Mouse (Mus musculus) hindbrain, embryonic 12.5 days (tissue): ENCODE results near the gene Agpat1. TPM values are rescaled to one million over a fixed set of nuclear protein-coding genes. Genes with fewer than 3 reads are reported as not detected.

Source experiments
- ATAC-seq: fragments of 200-750 bp; cut with Nextera tagmentation; 2 replicates; pipeline ENCODE4 v1.8.0; 2017; ENCODE audit warnings: moderate TSS enrichment; ENCODE audit not compliant: low FRiP score
- H3K27ac ChIP-seq: fragments of 300-500 bp; sonication (generic); 2 replicates; pipeline ENCODE4 v1.5.1; 2016; ENCODE audit warnings: mild to moderate bottlenecking
- H3K27me3 ChIP-seq: fragments of 300-500 bp; sonication (generic); 2 replicates; pipeline ENCODE4 v1.6.1; 2016; ENCODE audit warnings: mild to moderate bottlenecking
- H3K36me3 ChIP-seq: fragments of 300-500 bp; sonication (generic); 2 replicates; pipeline ENCODE4 v1.6.1; 2016; ENCODE audit warnings: mild to moderate bottlenecking
- H3K4me1 ChIP-seq: fragments of 300-500 bp; sonication (generic); 2 replicates; pipeline ENCODE4 v1.6.1; 2016
- H3K4me2 ChIP-seq: fragments of 300-500 bp; sonication (generic); replicated peaks from 2 replicates; pipeline ENCODE4 v1.6.1; 2016; ENCODE audit warnings: mild to moderate bottlenecking
- H3K4me3 ChIP-seq: fragments of 300-500 bp; sonication (generic); 2 replicates; pipeline ENCODE4 v1.5.1; 2016; ENCODE audit warnings: mild to moderate bottlenecking
- H3K9ac ChIP-seq: fragments of 300-500 bp; sonication (generic); 2 replicates; pipeline ENCODE4 v1.6.1; 2016; ENCODE audit warnings: mild to moderate bottlenecking, moderate library complexity
- H3K9me3 ChIP-seq: fragments of 300-500 bp; sonication (generic); replicated peaks from 2 replicates; pipeline ENCODE4 v1.6.1; 2016; ENCODE audit warnings: mild to moderate bottlenecking
- WGBS: fragments of 180-500 bp; shearing (Covaris S2); methylation state at CpG from one replicate; pipeline ENCODE4 v1.1.7; 2016; 5-methylcytosine and 5-hydroxymethylcytosine counted together
- polyA plus RNA-seq: library from polyadenylated mRNA; unstranded; fragments of >200 nt; fragmentation: Nextera tagmentation; extraction: Ambion mirVana; gene quantifications from 2 replicates; pipeline ENCODE4 v1.2.1, GENCODE M21; 2016

The Agpat1 gene
- polyA plus RNA-seq, 1 experiment from 2014 or later = 79.0 TPM

DNA sequence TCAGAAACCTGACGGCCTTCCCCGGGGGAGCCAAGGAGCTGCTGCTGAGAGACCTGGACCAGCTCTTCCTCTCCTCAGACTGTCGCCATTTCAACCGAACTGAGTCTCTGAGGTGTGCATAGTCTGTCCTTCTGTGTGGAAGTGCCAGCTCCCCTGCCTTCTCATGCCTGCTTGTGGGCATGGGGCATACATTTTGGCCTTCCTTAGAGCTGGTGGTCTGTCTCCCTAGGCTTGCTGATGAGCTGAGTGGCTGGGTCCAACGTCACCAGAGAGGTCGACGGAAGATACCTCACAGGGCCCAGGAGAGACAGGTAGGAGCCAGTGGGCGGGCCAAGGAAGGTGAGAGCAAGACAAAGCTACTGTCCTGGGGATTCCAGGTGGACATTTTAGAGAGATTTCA is 48.9 kb downstream of the Agpat1 start:
- ATAC-seq = no peak
- 94% methylated on average over 8 of the region's 8 CpGs for WGBS
- H3K27ac ChIP-seq = no peak overlapping the region
- no peak overlapping the region for H3K9ac ChIP-seq
- H3K4me1 ChIP-seq = peaks cover 10% of the 10 kb centered on the region
- H3K4me3 ChIP-seq = no peak overlapping the region
- H3K9me3 ChIP-seq = no peaks in the 10 kb centered on the region
- no peaks in the 10 kb centered on the region for H3K27me3 ChIP-seq
- no peak overlapping the region for H3K4me2 ChIP-seq
- peaks cover 61% of the 10 kb centered on the region for H3K36me3 ChIP-seq

DNA sequence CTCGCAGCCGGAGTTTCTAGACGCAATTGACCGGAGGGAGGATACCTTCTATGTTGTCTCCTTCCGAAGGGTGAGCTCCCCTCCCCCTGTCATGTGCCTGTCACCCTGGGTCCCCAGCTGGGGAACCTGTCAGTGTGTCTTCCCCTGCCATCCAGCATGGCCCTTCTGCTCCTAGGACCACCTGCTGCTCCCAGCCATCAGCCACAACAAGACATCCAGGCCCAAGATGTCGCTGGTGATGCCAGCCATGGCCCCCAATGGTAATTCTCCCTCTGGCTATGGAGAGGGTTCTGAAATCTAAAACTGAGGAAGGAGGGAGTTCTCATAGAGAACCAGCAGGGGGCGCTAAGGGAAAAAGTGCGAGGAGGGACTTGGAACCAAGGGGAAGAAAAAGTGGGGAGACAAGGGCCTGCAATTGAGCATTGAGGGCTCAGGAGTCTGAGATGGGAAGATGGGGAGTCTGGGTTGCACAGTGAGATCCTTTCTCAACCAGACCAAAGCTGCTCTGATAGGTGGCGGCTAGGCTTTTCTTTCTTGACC is 49.8 kb downstream of the Agpat1 start:
- 62% methylated on average over 8 of the region's 9 CpGs for WGBS
- no peak overlapping the region for H3K27ac ChIP-seq
- no peak for ATAC-seq
- no peak overlapping the region for H3K4me2 ChIP-seq
- no peak overlapping the region for H3K4me3 ChIP-seq
- H3K9me3 ChIP-seq = no peaks in the 10 kb centered on the region
- 0 out of 2 replicates have a peak, but pooled peaks cover 4% of the 10 kb centered on the region for H3K4me1 ChIP-seq
- no peak overlapping the region; the same call in 1 of the 2 replicates for H3K9ac ChIP-seq
- peaks cover 61% of the 10 kb centered on the region for H3K36me3 ChIP-seq
- no peaks in the 10 kb centered on the region for H3K27me3 ChIP-seq

DNA sequence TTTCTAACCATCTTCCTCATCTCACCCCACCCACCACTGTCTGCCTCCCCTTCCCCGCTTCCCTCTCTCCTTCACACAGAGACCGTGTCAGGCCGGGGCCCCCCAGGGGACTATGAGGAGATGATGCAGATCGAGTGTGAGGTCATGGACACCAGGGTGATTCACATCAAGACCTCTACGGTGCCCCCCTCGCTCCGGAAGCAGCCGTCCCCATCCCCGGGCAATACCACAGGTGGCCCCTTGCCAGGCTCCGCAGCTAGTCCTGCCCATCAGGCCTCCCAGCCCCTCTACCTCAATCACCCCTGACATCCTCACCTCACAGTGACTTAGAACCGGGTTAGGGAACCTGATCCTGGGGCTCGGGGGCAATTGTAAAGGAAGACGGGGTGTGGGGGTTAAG is 50.3 kb downstream of the Agpat1 start:
- WGBS = 93% methylated on average over 13 of the region's 13 CpGs
- Histone ChIP-seq H3K27me3 (peaks cover 3% of the 10 kb centered on the region), H3K27ac (no peak overlapping the region), H3K36me3 (peaks cover 56% of the 10 kb centered on the region), H3K4me3 (no peak overlapping the region), H3K4me1 (0 out of 2 replicates have a peak, but pooled peaks cover 4% of the 10 kb centered on the region), H3K4me2 (no peak overlapping the region), H3K9ac (no peak overlapping the region), H3K9me3 (no peaks in the 10 kb centered on the region)
- ATAC-seq = no peak

DNA sequence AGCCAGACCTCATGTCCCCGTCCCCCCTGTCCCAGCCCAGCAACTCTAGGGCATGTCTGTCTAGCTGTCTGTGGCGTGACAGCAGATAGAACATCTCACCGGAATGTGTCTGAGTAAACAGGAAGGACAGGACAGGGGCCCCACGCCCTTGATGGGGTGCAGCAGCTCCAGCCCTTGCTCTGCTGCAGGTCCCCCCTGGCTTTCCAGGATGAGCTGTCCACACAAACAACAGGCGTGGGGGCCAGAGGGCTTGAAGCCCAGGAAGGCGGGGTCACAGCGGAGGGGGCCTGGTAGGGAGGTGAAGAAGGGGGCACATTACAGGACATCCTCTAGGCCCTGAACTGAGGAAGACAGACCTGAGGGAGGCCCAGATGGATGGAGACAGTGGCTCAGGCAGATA is 51.1 kb downstream of the Agpat1 start:
- no peak overlapping the region for H3K9ac ChIP-seq
- H3K4me1 ChIP-seq = 0 out of 2 replicates have a peak, but pooled peaks cover 4% of the 10 kb centered on the region
- H3K36me3 ChIP-seq = peaks cover 48% of the 10 kb centered on the region
- peaks cover 11% of the 10 kb centered on the region for H3K27me3 ChIP-seq
- no peak overlapping the region for H3K4me3 ChIP-seq
- no peak overlapping the region for H3K4me2 ChIP-seq
- no peaks in the 10 kb centered on the region for H3K9me3 ChIP-seq
- H3K27ac ChIP-seq = no peak overlapping the region
- ATAC-seq = no peak
- 81% methylated on average over 7 of the region's 7 CpGs for WGBS

DNA sequence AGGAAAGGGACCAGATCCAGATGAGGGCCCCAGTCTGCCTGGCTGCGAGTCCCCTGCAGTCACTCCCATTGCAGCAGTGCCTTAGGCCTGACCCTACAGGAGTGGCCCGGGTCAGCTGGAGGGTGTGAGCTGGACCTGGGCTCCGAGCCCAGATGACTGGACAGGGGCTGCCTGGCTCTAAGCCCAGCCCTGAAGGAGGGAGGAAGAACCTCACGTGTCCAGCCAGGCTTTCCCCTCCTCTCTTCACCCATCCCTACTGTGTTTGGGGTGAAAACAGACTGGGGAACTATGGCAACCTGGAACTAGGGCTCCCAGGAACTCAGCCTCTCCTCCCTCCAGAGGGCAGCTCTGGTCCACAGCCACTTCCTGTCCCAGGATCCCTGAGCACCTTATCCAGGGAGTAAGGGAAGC is 51.5 kb downstream of the Agpat1 start:
- no peak overlapping the region for H3K9ac ChIP-seq
- H3K4me2 ChIP-seq = no peak overlapping the region
- H3K36me3 ChIP-seq = peaks cover 44% of the 10 kb centered on the region
- H3K27me3 ChIP-seq = peaks cover 15% of the 10 kb centered on the region
- H3K4me1 ChIP-seq = peaks cover 7% of the 10 kb centered on the region; the same call in 1 of the 2 replicates
- no peaks in the 10 kb centered on the region for H3K9me3 ChIP-seq
- H3K4me3 ChIP-seq = no peak overlapping the region
- 60% methylated on average over 3 of the region's 4 CpGs for WGBS
- ATAC-seq = 0 out of 2 replicates have a peak, but pooled peaks have one; percentile 20
- no peak overlapping the region for H3K27ac ChIP-seq

DNA sequence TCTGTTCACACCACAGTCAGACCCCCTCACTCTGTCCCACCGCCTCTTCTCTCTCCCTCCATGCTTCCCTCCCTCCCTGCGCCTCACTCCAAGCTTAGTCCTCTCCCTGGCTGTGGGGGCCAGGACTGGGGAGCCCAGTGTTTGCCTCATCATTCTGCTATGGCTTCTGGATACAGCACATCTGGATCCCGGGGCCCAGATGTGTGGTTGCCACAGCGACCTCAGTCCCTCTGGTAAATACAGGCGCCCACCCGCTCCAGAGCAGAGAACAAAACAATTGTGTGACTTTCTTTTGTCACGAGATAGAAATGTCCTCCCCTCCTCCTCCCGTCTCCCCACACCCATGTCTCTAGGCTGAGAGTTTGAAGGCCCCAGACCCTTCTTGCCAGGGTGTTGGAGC is 52.6 kb downstream of the Agpat1 start:
- H3K4me2 ChIP-seq = no peak overlapping the region
- no peak for ATAC-seq
- peaks cover 13% of the 10 kb centered on the region for H3K4me1 ChIP-seq
- H3K27ac ChIP-seq = no peak overlapping the region
- no peaks in the 10 kb centered on the region for H3K9me3 ChIP-seq
- no peak overlapping the region for H3K9ac ChIP-seq
- H3K27me3 ChIP-seq = peaks cover 24% of the 10 kb centered on the region
- H3K4me3 ChIP-seq = no peak overlapping the region
- peaks cover 33% of the 10 kb centered on the region for H3K36me3 ChIP-seq
- 28% methylated on average over 8 of the region's 8 CpGs for WGBS

DNA sequence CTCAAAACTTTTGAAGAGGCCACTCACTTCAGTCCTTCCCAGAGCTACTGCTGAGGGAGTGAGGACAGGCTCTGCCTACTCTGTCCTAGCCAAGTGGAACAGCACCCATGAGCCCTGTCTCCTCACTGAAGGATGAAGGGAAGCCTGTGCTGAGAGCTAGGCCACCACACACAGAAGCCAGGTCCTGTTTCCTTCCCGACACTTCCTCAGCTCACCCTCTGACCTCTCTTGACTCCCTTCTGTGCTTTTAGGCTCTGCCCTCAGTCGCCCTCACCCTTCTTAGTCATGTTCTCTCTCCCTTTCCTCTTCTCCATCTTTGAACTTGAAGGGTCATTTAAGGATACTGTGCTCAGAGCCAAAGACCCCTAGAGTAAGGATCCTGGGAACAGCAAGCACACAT is 53.2 kb downstream of the Agpat1 start:
- H3K27me3 ChIP-seq = peaks cover 24% of the 10 kb centered on the region
- WGBS = 37% methylated on average over 2 of the region's 2 CpGs
- no peaks in the 10 kb centered on the region for H3K9me3 ChIP-seq
- H3K27ac ChIP-seq = no peak overlapping the region
- H3K9ac ChIP-seq = no peak overlapping the region
- peaks cover 27% of the 10 kb centered on the region for H3K36me3 ChIP-seq
- no peak for ATAC-seq
- H3K4me1 ChIP-seq = peaks cover 13% of the 10 kb centered on the region
- no peak overlapping the region for H3K4me2 ChIP-seq
- no peak overlapping the region for H3K4me3 ChIP-seq

DNA sequence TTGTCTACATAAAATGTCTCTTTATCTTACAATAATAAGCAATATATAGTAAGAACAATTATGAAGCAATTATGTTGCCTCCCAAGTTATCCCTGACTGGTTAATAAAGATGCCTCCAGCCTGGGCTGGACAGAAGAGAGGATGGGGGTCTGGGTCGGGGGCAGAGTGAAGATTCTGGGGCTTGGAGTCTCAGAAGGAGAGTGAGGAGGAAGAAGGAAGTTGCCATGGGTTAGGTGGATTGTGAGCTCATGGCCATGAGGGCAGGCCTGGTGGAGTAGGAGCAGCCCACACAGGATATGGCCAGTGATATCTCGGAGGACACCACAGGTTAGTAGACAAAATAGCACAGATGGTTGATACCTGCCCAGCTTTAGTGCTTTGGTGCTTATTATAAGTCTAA is 54.1 kb downstream of the Agpat1 start:
- Histone ChIP-seq H3K4me1 (peaks cover 13% of the 10 kb centered on the region), H3K27ac (no peak overlapping the region), H3K9me3 (no peaks in the 10 kb centered on the region), H3K4me2 (no peak overlapping the region), H3K4me3 (no peak overlapping the region), H3K9ac (no peak overlapping the region), H3K36me3 (peaks cover 18% of the 10 kb centered on the region), H3K27me3 (peaks cover 32% of the 10 kb centered on the region)
- no peak for ATAC-seq
- 81% methylated on average over 2 of the region's 2 CpGs for WGBS

DNA sequence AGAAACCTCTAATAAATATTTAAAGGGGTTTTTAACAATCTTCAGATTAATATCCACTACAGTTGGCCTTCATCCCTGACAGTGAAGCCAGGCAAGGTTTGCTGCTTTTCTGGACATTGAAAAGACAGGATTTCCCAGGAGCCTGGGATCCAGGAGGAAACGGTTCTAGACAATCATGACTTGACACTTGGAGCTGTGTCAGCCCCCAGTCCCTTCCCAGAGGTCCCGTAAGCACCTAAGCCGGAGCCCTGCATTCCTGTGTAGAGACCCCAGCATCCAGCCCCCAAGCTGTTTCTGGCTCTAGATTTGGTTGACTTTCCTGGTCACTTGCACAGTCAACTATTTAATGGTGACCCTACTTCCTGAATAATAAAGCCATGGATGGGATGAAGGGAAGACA is 54.5 kb downstream of the Agpat1 start:
- no peaks in the 10 kb centered on the region for H3K9me3 ChIP-seq
- peaks cover 14% of the 10 kb centered on the region for H3K36me3 ChIP-seq
- no peak overlapping the region for H3K4me3 ChIP-seq
- H3K4me2 ChIP-seq = no peak overlapping the region
- ATAC-seq = no peak
- H3K4me1 ChIP-seq = peaks cover 13% of the 10 kb centered on the region
- H3K27me3 ChIP-seq = peaks cover 35% of the 10 kb centered on the region
- 86% methylated on average over 3 of the region's 3 CpGs for WGBS
- H3K9ac ChIP-seq = no peak overlapping the region
- no peak overlapping the region for H3K27ac ChIP-seq

DNA sequence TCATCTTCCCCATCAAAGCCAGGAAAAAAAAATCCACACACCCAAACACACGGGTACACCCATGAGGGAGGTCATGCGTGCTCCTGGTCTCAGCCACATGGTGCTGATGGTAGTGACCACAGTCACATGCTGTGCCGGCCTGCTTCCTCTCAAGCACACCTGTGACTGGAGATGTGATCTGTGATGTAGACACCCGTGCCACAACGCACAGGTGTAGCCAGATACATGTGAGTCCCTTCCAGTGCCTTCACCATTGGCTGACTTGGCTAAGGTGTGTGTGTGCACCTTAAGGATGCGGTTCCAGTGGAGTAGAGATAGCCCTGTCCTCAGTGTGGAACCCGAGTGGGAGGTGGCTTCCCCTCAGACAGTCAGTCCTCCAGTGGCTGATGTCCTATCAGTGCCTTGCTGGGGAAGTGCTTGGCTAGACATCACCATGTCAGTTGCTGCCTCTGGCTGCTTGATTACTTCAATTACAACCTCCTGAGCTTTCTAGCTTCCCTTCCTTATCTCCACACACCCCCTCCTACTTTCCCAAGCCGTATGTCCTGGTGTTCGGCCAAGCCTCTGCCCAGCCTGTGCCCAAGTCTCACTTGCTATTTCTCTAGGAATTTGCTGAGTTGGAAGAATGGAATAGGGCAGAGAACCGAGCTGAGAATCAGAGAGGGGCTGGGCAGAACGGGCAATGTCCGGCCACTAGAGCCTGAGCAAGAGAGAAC is 55.3 kb downstream of the Agpat1 start:
- Histone ChIP-seq H3K27ac (no peak overlapping the region), H3K36me3 (peaks cover 9% of the 10 kb centered on the region), H3K4me2 (no peak overlapping the region), H3K9ac (no peak overlapping the region), H3K4me3 (no peak overlapping the region), H3K4me1 (peaks cover 13% of the 10 kb centered on the region), H3K9me3 (no peaks in the 10 kb centered on the region), H3K27me3 (peaks cover 38% of the 10 kb centered on the region)
- WGBS = 74% methylated on average over 12 of the region's 12 CpGs
- ATAC-seq = no peak

DNA sequence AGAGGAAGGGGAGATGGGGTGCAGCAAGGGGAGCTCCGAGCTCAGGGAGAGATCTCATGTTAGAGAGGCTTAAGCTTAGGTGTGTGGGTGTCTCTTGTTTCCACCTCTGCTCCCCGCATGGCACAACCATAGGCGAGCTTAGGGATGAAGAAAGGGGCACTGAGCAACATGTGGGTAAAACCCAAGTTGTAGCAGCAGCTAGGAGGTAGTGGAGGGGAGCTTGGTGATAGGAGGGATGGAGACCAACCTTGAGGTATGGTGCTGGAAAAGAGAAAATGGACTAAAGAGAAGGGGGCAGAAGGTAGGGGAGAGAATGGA is 55.8 kb downstream of the Agpat1 start:
- ATAC-seq = no peak
- no peak overlapping the region for H3K4me3 ChIP-seq
- no peak overlapping the region for H3K4me2 ChIP-seq
- no peak overlapping the region for H3K9ac ChIP-seq
- H3K27me3 ChIP-seq = peaks cover 38% of the 10 kb centered on the region
- no peaks in the 10 kb centered on the region for H3K9me3 ChIP-seq
- H3K27ac ChIP-seq = no peak overlapping the region
- WGBS = 65% methylated on average over 3 of the region's 3 CpGs
- H3K4me1 ChIP-seq = peaks cover 13% of the 10 kb centered on the region
- H3K36me3 ChIP-seq = peaks cover 4% of the 10 kb centered on the region; the same call in 1 of the 2 replicates

DNA sequence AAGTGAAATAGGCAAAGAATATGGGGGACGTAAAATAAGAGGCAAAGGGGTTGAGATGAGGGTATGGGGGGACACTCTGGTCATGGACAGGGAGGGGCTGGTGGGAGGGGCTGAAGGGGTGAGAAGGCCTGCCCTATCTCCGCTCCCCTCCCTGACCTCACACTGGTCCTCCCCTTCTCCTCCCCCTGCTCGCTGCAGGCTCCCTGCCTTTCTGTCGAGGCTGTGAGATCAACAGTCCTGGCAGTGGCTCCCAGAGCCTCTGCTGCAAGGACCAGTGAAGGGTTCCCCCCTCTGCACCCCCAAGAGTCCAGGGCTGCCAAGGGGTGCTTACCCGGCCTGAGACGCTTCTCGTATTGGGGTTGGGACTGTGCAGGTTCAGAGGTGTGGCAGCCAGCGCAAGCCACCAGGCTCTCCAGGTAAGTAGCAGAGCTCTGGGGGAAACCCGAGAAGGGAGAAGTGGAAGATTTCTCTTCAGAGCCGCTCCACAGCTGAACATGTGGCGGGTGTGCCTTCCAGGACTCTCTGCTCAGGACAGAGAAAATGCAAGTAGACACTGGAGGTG is 56.3 kb downstream of the Agpat1 start:
- no peaks in the 10 kb centered on the region for H3K36me3 ChIP-seq
- H3K27ac ChIP-seq = no peak overlapping the region
- H3K9me3 ChIP-seq = no peaks in the 10 kb centered on the region
- WGBS = 37% methylated on average over 10 of the region's 11 CpGs
- no peak for ATAC-seq
- H3K27me3 ChIP-seq = peaks cover 38% of the 10 kb centered on the region
- H3K4me1 ChIP-seq = peaks cover 13% of the 10 kb centered on the region
- H3K4me3 ChIP-seq = no peak overlapping the region
- no peak overlapping the region for H3K4me2 ChIP-seq
- H3K9ac ChIP-seq = no peak overlapping the region
